Mouse (Mus musculus): Measurements from ENCODE around the gene Acp1. TPM values are rescaled to one million over a fixed set of nuclear protein-coding genes. Genes with fewer than 3 reads are reported as not detected.

The Acp1 gene
- polyA plus RNA-seq, 1 experiment from 2014 or later = 194 TPM

DNA sequence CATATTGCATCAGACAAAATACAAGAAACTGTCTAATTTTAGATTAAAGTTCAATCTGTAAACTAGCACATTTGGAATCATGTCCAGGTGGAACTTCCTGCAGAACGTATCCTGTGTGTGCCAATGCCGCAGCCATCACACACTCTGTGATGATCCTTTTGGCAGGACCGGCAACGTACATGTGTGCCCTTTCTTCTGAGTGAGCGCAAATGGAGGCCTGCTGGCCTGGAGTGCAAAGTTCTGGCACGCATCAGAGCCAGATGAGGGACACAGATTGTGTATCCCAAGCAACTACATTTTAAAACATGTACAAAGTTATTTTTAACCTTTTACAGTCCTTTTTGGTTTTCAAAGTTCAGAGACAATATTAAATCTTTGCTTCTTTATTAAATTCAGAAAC lies 59.5 kb downstream of the Acp1 start:
- 91% methylated on average over 6 of the region's 6 CpGs for WGBS
- H3K27me3 ChIP-seq (ENCODE audit: control insufficient read depth, insufficient read depth, low read length) = no peaks in the 10 kb centered on the region

DNA sequence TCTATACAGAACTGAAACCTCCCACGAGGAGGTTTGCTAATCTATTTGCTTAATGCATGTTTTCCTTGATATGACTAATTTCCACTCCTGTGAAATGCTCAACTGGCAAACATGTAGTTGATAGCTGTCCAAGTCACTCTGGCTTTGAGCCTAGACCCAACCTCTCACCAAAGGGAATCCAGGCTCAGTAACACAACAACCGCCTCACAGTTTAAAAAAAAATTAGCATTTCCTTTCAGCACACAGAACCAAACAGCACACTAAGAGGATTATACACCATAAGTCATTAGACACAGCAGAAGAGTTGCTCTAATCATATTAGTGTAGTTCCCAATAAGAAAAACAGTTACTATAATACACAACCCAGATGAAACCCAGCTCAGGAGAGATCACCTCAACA lies 60.5 kb downstream of the Acp1 start:
- Histone ChIP-seq H3K36me3 (ENCODE audit: control insufficient read depth, insufficient read depth, low read length) (no peaks in the 10 kb centered on the region), H3K27me3 (ENCODE audit: control insufficient read depth, insufficient read depth, low read length) (no peaks in the 10 kb centered on the region), H3K4me2 (ENCODE audit: low read depth) (no peak overlapping the region), H3K4me1 (ENCODE audit: control insufficient read depth, insufficient read depth, low read length) (no peaks in the 10 kb centered on the region), H3K9me3 (ENCODE audit: control insufficient read depth, low read length) (no peaks in the 10 kb centered on the region), H3K4me3 (ENCODE audit: low read depth, low read length) (no peak overlapping the region), H3K9ac (ENCODE audit: low read length) (no peak overlapping the region), H3K27ac (ENCODE audit: low read depth, low read length) (no peak overlapping the region)
- ATAC-seq (ENCODE audit: insufficient read depth, low FRiP score, low TSS enrichment) (no peak), DNase-seq (ENCODE audit: low spot score) (no peak)
- WGBS = 87% methylated on average over 2 of the region's 2 CpGs

More for the DNA sequence above, 59.5 kb downstream of the Acp1 start:
- H3K27ac ChIP-seq (ENCODE audit: low read depth, low read length) = no peak overlapping the region
- H3K36me3 ChIP-seq (ENCODE audit: control insufficient read depth, insufficient read depth, low read length) = no peaks in the 10 kb centered on the region
- H3K4me1 ChIP-seq (ENCODE audit: control insufficient read depth, insufficient read depth, low read length) = no peaks in the 10 kb centered on the region
- no peak overlapping the region for H3K4me3 ChIP-seq (ENCODE audit: low read depth, low read length)
- DNase-seq (ENCODE audit: low spot score) (no peak), ATAC-seq (ENCODE audit: insufficient read depth, low FRiP score, low TSS enrichment) (no peak)
- no peak overlapping the region for H3K9ac ChIP-seq (ENCODE audit: low read length)
- no peaks in the 10 kb centered on the region for H3K9me3 ChIP-seq (ENCODE audit: control insufficient read depth, low read length)
- no peak overlapping the region for H3K4me2 ChIP-seq (ENCODE audit: low read depth)

DNA sequence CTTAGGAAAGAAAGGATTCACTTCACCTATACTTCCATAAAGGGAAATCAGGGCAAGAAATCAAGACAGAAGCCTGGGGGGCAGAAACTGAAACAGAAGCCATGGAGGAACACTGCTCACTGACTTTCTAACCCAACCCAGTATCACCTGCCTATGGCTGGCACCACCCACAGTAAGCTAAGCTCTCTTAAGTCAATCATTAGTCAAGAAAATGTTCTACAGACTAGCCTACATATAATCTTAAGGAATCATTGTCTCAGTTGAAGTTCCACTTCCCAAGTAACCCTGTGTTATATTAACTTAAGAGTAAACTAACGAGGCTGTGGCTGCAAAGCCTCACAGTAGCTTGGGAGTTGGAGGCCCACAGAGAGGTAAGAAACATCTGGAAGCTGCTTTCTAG lies 62.9 kb downstream of the Acp1 start:
- ATAC-seq (ENCODE audit: insufficient read depth, low FRiP score, low TSS enrichment) (no peak), DNase-seq (ENCODE audit: low spot score) (no peak)
- WGBS = 79% methylated on average over 1 of the region's 1 CpGs
- no peak overlapping the region for H3K27ac ChIP-seq (ENCODE audit: low read depth, low read length)
- H3K4me1 ChIP-seq (ENCODE audit: control insufficient read depth, insufficient read depth, low read length) = no peaks in the 10 kb centered on the region
- no peaks in the 10 kb centered on the region for H3K9me3 ChIP-seq (ENCODE audit: control insufficient read depth, low read length)
- no peak overlapping the region for H3K9ac ChIP-seq (ENCODE audit: low read length)
- no peak overlapping the region for H3K4me2 ChIP-seq (ENCODE audit: low read depth)
- H3K36me3 ChIP-seq (ENCODE audit: control insufficient read depth, insufficient read depth, low read length) = no peaks in the 10 kb centered on the region
- no peak overlapping the region for H3K4me3 ChIP-seq (ENCODE audit: low read depth, low read length)
- no peaks in the 10 kb centered on the region for H3K27me3 ChIP-seq (ENCODE audit: control insufficient read depth, insufficient read depth, low read length)

Other genes starting within 250 kb of the Acp1 start
- gene Alkal2, start 27.3 kb downstream of the Acp1 start, polyA plus RNA-seq (2014; fragmentation: Nextera tagmentation; extraction: Ambion mirVana) = not detected in 2 replicates
- 20.7 and 23.1 TPM in 2 replicates for gene Sh3yl1, start 79 bp upstream of the Acp1 start, polyA plus RNA-seq (2014; fragmentation: Nextera tagmentation; extraction: Ambion mirVana)
- 0.15 TPM in 1 of 2 replicates, not detected in the other for gene Fam110c, start 162.3 kb upstream of the Acp1 start, polyA plus RNA-seq (2014; fragmentation: Nextera tagmentation; extraction: Ambion mirVana)